Mouse (Mus musculus) kidney, adult 2 months (tissue): Measurements from ENCODE around the gene Eps15l1. TPM values are rescaled to one million over a fixed set of nuclear protein-coding genes. Genes with fewer than 3 reads are reported as not detected.

Experiments
- DNase-seq: peaks from one replicate; pipeline ENCODE4 v3.0.0; 2021
- H3K27ac ChIP-seq: fragments of 200-500 bp; 2 replicates; pipeline ENCODE4 v1.5.1; 2012; ENCODE audit warnings: low read depth, low read length, control low read depth, inconsistent platforms; ENCODE audit not compliant: insufficient read depth
- H3K27me3 ChIP-seq: fragments of 200-500 bp; replicated peaks from 2 replicates; pipeline ENCODE4 v1.6.1; 2012; ENCODE audit warnings: mild to moderate bottlenecking, moderate library complexity, low read length, inconsistent platforms; ENCODE audit not compliant: control insufficient read depth, insufficient read depth
- H3K36me3 ChIP-seq: fragments of 200-500 bp; 2 replicates; pipeline ENCODE4 v1.6.1; 2012; ENCODE audit warnings: mild to moderate bottlenecking, moderate library complexity, low read length, inconsistent platforms; ENCODE audit not compliant: control insufficient read depth, insufficient read depth
- H3K4me1 ChIP-seq: fragments of 200-500 bp; 2 replicates; pipeline ENCODE4 v1.6.1; 2011; ENCODE audit warnings: low read length; ENCODE audit not compliant: control insufficient read depth, insufficient read depth
- H3K4me3 ChIP-seq: fragments of 200-500 bp; 2 replicates; pipeline ENCODE4 v1.5.1; 2011; ENCODE audit warnings: mild to moderate bottlenecking, low read depth, low read length, control low read depth; ENCODE audit not compliant: insufficient read depth
- CTCF ChIP-seq: fragments of 200-500 bp; conservative IDR thresholded peaks from 2 replicates; pipeline ENCODE4 v1.5.1; 2011; ENCODE audit warnings: low read depth, mild to moderate bottlenecking, control low read depth, low read length, moderate library complexity, mixed read lengths; ENCODE audit not compliant: insufficient read depth, insufficient read length
- POLR2A ChIP-seq: fragments of 200-500 bp; IDR thresholded peaks from one replicate; pipeline ENCODE4 v1.6.1; 2011; ENCODE audit warnings: low read depth, low read length, control low read depth
- WGBS: fragments of 180-500 bp; shearing (Covaris S2); methylation state at CpG from one replicate; pipeline ENCODE4 v1.1.7; 2018; 5-methylcytosine and 5-hydroxymethylcytosine counted together
- polyA plus RNA-seq: library from polyadenylated mRNA; depleted of rRNA; stranded (reverse); fragments of >200 nt; gene quantifications from 2 replicates; pipeline ENCODE4 v1.2.3, GENCODE M21; 2012

The Eps15l1 gene
- polyA plus RNA-seq, 1 experiment = 30.3 TPM

GRCm38 (mm10) chr8:72321635-72322441, 99.4 kb downstream of the Eps15l1 start:
- H3K36me3 ChIP-seq = no peaks in the 10 kb centered on the region
- no peak for TF ChIP-seq CTCF
- no peak for TF ChIP-seq POLR2A
- H3K27ac ChIP-seq = peak overlapping the region; percentile 5
- 80% methylated on average over 20 of the region's 20 CpGs for WGBS
- peak overlapping the region; percentile 59 for H3K4me3 ChIP-seq
- H3K27me3 ChIP-seq = no peaks in the 10 kb centered on the region
- H3K4me1 ChIP-seq = no peaks in the 10 kb centered on the region
- DNase-seq = no peak

GRCm38 (mm10) chr8:72320803-72321583, 100.3 kb downstream of the Eps15l1 start:
- H3K27ac ChIP-seq = peak overlapping the region; percentile 70
- H3K36me3 ChIP-seq = no peaks in the 10 kb centered on the region
- TF ChIP-seq POLR2A (no peak), CTCF (no peak)
- H3K4me3 ChIP-seq = peak overlapping the region; percentile 63
- H3K27me3 ChIP-seq = no peaks in the 10 kb centered on the region
- no peak for DNase-seq
- 59% methylated on average over 25 of the region's 25 CpGs for WGBS
- no peaks in the 10 kb centered on the region for H3K4me1 ChIP-seq

- TF ChIP-seq CTCF = no peak
- TF ChIP-seq POLR2A = no peak
- peak; percentile 40 for DNase-seq
- Histone ChIP-seq H3K4me1 (no peaks in the 10 kb centered on the region), H3K27me3 (no peaks in the 10 kb centered on the region), H3K27ac (peak overlapping the region; percentile 70), H3K36me3 (no peaks in the 10 kb centered on the region), H3K4me3 (peak overlapping the region; percentile 63)
- WGBS = 8% methylated on average over 55 of the region's 55 CpGs
Measured at GRCm38 (mm10) chr8:72319921-72320802, 101.1 kb downstream of the Eps15l1 start.

- Histone ChIP-seq H3K4me3 (peak overlapping the region; percentile 63), H3K27me3 (no peaks in the 10 kb centered on the region), H3K27ac (peak overlapping the region; percentile 28), H3K4me1 (no peaks in the 10 kb centered on the region), H3K36me3 (no peaks in the 10 kb centered on the region)
- DNase-seq = no peak
- WGBS = under 1% methylated on average over 48 of the region's 48 CpGs
- TF ChIP-seq CTCF (no peak), POLR2A (peak; percentile 5)
Measured at GRCm38 (mm10) chr8:72319397-72319796, 101.9 kb downstream of the Eps15l1 start.

GRCm38 (mm10) chr8:72318801-72319322, 102.4 kb downstream of the Eps15l1 start, which contains the start of gene Klf2:
TSS of gene Klf2 (plus strand) at chr8:72319033.
- Histone ChIP-seq H3K4me1 (no peaks in the 10 kb centered on the region), H3K27me3 (no peaks in the 10 kb centered on the region), H3K4me3 (peak within 1 kb of the TSS; percentile 63), H3K27ac (peak within 1 kb of the TSS; percentile 70), H3K36me3 (no peaks in the 10 kb centered on the region)
- DNase-seq = peak; percentile 97
- TF ChIP-seq POLR2A = peak; percentile 97
- TF ChIP-seq CTCF = no peak
- WGBS = under 1% methylated on average over 46 of the region's 46 CpGs

- no peak for DNase-seq
- no peaks in the 10 kb centered on the region for H3K4me1 ChIP-seq
- 79% methylated on average over 5 of the region's 5 CpGs for WGBS
- H3K27me3 ChIP-seq = no peaks in the 10 kb centered on the region
- H3K4me3 ChIP-seq = no peak overlapping the region
- no peaks in the 10 kb centered on the region for H3K36me3 ChIP-seq
- TF ChIP-seq POLR2A = no peak
- no peak for TF ChIP-seq CTCF
- no peak overlapping the region for H3K27ac ChIP-seq
Measured at GRCm38 (mm10) chr8:72317741-72318301, 103.4 kb downstream of the Eps15l1 start.
